Mouse (Mus musculus): ENCODE data around the gene Sestd1.

The Sestd1 gene

DNA sequence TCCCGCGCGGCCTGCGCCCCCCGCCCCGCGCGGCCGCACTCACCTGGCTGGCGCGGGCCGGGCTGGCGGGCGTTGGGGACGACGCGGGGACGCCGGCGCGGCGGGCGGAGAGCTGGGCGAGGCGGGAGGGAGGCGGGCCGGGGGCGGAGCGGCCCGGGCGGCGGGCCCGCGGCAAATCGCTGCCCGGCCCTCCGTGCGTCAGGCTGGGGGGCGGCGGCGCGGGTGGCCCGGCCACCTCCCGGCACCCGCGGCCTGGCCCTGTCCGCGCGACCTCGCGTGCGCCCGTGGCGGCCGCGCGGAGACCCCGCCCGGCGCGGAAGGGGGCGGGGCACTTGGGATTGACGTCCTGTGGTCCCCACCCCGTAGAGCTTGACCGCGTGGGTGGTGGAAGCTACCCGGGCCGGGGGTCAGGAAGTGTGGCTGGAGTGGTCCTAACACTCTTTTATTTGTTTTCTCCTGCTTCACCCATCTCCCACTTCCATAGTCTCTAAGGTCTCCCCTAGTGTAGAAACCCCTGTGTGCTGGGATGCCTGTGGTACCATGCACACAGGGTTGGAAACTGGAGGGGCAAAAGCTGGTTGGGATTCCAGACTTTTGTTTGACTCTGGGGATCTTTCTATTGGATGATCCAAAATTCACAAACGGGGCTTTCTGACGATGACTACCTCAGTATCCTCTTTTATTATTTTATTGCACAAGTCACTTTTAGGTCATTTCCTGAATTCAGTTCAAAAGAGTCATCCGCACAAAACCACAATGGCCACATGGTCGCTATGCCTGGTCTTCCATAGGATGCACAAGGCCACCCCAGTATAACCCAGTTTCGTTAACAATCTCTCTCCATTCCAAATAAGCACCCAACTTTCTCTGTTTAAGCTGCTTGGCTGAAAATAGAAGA, at the start of gene Sestd1:
Sestd1 (minus strand) TSS at position 81 of the 898 bp plus-strand sequence.
- peak; percentile 33 for DNase-seq (ENCODE audit: low read depth, low spot score)

DNA sequence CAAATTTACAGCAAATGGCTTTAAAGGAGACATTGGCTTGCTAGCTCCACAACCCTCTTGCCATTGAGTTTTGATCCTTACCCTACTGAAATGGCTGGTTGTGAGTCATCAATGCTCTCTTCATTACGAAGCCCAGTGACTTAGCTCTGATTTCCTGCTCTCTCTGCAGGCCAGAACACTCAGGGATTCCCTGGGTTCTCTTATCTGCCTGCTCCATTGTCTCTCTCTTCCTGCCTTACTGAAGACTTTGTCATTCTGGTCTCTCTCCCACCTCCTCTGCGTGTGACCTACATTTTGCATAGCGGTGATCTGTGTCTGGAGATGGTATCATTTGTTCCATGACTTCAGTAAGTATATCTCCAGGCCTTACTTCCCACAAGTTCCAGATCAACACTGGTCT, 46.9 kb upstream of the Sestd1 start:
- DNase-seq (ENCODE audit: low read depth, low spot score): no peak

DNA sequence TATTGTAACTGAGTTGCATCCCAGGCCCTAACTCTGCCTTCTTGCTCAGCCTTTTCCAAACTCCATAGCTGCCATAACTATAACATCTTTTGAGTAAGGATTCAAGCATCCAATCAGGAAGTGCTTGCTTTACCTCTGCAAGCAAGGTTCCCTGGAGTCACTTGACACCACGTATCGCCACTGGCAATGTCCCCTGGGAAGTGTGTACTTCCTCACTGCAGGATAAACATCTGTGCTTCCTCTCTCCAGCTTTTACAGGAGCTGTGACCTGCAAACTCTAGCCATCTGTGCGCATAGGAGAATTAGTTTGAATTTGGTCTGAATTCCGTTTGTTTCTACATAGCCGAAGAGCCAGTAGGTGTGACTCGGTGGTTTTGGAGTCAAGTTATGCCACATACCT, 43.3 kb upstream of the Sestd1 start:
- no peak for DNase-seq (ENCODE audit: low read depth, low spot score)

DNA sequence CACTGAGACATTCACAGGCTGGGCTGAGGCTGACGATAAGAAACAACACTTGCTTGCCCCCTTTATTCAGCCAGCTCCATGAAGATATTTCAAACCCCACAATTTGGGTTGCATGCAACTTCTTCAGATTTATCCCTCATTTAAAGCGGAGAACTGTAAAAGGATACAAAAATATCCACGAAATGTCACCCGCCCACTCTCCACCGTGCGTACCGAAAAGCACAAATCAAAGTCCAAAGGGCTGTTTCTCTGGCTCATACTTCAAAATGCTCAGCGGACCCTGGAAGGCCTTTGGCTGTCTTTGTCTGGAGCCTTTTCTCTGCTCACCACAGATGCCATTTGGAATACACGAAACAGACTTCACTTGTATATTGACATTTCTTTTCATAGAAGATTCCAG, 42.8 kb upstream of the Sestd1 start:
- no peak for DNase-seq (ENCODE audit: low read depth, low spot score)

DNA sequence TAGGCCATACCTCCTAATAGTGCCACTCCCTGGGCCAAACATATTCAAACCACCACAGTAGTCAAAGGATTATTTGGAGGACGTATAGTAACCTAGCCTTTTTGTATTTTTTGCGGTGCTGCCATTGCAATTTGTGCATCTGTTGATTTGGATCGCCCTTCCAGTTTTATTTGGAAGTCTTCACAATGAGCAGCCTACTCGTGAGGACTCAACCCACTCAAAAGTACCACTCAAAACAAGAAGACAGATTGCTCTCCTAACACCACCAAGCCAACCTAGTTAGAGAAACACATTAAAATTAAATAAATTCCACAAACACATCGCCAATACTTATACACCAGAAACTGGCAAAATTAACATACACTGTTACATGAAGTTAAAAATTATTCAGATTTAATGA, 38.8 kb upstream of the Sestd1 start:
- no peak for DNase-seq (ENCODE audit: low read depth, low spot score)

DNA sequence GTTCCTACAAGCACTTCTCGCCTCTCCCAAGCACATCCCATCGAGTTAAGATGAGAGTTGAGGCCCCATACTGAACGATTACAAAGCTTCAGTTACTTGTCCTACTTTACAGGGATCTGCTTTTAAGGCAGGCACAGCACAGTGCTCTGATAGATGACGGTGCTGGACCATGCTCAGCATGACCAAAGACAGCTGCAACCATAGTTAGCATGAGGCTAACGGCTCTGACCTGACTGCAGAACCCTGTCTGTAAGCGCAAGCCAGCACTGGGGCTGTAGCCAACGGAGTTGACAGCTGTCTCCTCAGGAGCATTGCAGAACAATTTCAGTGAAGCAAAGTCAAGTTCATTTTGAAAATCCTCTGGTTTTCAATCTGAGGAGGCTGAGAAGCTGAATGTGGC, 36.6 kb upstream of the Sestd1 start:
- DNase-seq (ENCODE audit: low read depth, low spot score): peak; percentile 9

DNA sequence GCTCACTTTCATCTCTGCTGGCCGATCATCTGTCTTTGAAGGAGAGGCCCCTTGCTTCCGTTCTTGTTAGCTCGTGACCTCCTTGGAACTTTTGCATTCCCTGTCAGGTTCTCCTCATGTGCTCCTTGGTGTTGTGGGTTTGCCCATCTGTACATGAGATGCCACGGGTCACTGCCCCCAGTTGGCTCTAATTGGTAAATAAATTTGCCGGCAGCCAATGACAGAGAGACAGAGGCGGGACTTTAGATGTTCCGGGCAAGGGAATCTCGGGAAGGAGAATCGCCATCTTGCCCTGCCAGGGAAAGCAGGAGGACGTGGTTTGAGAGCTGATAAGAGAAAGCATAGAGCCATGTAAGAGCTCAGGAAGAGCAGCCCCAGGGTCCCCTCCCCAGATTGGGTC, 33.5 kb upstream of the Sestd1 start:
- no peak for DNase-seq (ENCODE audit: low read depth, low spot score)

DNA sequence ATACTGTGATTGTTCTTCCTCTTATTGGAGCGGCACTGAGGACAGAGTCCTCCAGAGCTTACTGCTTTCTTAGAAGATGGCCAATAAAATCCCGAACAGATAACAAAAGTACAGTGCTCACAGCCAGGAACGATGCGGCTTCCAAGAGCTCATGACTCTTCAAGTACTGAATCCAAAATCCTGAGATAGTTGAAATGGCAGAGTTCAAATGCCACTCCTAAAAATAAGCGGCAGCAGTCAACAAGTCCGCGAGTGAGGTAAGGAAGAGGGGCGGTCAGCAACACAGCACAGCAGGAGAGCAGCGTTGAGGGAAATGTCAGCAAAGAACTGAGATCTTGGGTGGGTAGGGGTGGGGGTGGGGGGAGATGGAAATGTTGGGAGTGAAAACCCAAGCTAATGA, 32.2 kb upstream of the Sestd1 start:
- no peak for DNase-seq (ENCODE audit: low read depth, low spot score)

DNA sequence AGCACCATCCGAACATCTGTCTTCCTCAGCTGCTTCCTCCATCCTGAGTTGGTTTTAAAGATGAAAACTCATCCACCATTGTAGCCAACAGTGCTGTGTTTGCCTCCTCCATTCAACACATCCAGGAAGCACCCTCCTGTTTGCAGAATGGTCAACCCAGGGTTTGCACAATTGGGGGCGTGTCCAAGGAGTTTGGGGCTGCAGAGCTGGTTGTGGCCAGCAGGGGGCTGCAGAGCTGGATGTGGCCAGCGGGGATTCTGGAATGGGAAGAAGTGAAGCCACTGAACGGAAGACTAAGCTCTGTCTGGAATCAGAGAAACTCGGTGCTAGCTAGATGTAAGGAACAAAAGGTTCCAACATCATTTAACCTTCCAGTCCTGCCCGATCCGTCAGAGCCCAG, 28.9 kb upstream of the Sestd1 start:
- no peak for DNase-seq (ENCODE audit: low read depth, low spot score)

DNA sequence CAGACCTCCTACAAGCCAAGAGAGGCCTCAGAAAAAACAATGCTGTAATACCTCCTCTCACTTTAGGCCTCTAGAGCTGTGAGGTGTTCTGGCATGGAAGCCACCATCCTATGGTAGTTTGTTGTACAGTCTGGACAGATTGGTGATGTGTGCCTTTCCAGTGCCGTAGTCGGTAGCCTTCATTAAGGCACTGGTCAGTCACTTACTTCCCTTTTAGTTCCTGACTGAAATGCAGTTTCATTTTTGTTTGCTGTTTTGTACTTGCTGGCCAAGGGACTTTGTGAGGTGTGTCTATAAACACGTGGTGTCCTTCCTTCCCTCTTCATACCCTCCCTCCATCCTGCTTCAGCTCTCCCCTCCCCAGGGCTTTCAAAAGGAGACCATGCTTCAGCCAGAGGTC, 24.1 kb upstream of the Sestd1 start:
- DNase-seq (ENCODE audit: low read depth, low spot score): no peak

DNA sequence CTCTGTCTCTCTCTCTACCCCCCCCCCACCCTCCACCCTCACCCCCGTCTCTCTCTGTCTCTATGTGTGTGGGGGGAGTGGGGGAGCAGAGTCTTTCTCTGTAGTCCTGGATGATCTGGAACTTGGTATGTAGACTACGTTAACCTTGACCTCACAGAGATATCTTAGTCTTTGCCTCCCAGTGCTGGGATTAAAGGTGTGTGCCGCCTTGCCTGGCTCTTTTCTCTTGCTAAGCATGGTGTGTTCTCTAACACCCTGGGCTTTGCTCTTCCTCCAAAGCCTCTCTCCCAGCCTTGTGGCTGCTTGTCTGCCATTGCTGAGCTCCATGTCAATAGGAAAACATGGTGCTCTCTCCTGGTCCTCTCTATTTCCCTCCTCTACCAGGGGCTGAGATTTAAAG, 23.3 kb upstream of the Sestd1 start:
- no peak for DNase-seq (ENCODE audit: low read depth, low spot score)

DNA sequence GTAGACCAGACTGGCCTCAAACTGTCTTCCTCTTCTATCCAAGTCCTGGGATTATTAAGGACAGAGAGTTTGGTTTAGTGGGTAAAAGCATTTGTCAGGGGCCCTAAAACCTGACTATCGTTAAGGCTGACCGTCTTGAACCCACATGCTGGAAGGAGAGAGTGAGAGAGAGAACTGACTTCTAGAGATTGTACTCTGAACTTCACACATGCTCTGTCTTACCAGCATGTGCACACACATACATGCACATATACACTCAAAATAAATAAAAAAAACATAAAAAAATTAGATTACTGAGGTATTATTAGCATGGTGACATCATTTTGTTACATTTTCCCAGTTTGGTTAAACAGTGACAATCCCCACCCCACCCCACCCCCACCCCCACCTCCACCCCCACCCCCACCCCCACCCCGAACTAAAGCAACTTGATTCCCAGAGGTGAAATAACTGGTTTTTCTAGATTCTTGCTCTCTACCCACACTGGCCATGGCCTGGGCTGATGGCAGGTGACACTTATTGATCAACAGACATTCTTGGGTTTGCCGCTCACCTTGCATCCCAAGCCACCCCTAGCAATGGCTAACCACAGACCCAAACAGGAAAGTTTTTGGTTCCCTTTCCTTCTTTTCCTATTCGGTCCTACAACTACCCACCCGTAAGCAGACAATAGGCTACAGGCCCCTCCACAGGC, 22.4 kb upstream of the Sestd1 start:
- no peak for DNase-seq (ENCODE audit: low read depth, low spot score)

DNA sequence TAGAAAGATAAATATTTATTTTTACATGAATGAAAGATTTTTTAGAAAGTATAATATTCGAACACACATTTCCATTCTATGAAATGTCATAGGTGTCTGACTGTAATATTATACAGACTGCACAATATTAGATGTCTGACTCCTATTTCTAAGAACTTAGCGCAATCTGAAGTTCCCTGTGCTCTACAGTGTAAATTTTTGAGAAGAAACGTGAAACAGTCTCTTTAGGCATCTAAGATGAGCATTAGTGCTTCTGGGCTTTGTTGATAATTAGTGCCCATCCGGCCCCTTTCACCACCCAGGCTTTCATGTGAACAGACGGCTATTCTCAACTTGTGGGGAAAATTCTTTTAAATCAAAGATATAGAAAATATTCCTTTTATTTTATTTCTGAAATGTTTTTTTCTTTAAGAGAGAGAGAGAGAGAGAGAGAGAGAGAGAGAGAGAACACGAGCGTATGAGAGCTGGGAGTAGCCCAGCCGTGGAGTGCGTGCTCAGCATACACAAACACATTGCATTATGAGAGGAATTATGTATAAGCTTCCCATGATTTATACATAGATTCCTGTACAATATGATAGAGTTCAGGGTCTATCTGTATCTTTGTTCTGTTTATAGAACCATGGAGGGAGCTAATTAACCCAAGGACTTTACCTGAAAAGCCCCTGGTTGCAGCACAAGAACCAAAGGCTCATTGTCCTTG, 21.4 kb upstream of the Sestd1 start:
- no peak for DNase-seq (ENCODE audit: low read depth, low spot score)

DNA sequence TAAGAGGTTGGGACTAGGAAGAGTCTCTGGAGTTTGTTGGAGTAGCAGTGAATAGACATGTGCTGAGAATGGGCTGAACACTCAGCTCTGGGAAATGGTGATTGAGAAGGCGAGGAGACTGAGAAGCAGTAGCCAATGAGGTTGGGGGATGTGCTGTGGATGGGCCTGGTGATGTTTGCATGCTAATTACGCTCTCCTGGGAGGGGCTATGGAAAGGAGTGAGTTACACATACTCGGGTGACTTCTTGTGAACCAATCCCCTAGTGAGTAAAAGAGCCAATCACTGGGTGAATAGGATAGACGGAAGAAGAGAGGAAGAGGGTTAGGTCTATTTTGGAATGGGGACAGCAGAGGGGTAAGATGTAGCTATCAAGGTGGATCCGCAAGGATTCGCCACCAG, 9.3 kb upstream of the Sestd1 start:
- DNase-seq (ENCODE audit: low read depth, low spot score): no peak

DNA sequence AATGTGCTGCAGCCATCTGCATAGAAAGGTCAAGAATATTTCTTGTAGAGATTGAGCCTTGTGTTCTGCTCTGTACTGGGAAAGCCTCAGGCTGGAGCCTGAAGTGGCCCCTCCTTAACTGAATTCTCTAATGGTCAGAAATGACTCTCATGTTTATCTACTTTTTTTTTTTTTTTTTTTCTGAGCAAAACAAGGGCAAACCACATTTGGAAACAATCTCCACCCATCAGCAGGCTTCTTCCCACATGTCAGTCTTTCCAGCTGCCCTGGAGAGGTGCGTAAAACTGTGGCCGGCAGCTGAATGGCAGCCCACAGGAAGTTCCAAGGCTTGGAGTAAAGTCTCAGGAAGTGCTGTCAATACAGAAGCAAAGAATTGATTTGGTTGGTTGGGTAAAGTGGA, 6.4 kb upstream of the Sestd1 start:
- no peak for DNase-seq (ENCODE audit: low read depth, low spot score)

DNA sequence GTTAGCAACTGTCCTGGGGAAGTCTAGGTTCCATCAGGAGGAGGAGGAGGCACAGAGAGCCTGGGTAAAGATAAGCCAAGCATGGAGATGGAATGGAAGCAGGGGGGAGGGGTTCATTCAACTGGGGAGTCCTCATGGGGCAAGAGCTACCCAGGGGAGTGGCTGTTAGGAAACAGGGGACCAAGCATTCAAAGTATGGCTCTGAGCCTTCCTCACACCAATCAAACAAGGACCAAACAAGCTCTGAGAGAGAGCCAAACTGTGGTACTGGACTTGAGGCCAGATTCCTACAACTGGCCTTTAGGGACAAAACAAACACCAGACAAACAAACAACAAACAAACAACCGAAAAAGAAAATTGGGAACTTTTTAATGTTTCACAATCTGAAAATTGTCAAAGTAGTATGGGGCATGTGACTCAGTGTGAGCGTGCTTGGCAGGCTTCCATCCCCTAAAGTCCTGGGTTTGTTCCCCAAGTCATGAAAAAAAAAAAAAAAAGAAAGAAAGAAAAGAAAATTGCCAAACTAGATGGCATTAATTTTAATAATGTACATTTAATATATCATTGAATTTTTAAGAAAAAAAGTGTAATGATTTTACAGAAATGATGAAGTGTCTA, 4.0 kb upstream of the Sestd1 start:
- no peak for DNase-seq (ENCODE audit: low read depth, low spot score)

DNA sequence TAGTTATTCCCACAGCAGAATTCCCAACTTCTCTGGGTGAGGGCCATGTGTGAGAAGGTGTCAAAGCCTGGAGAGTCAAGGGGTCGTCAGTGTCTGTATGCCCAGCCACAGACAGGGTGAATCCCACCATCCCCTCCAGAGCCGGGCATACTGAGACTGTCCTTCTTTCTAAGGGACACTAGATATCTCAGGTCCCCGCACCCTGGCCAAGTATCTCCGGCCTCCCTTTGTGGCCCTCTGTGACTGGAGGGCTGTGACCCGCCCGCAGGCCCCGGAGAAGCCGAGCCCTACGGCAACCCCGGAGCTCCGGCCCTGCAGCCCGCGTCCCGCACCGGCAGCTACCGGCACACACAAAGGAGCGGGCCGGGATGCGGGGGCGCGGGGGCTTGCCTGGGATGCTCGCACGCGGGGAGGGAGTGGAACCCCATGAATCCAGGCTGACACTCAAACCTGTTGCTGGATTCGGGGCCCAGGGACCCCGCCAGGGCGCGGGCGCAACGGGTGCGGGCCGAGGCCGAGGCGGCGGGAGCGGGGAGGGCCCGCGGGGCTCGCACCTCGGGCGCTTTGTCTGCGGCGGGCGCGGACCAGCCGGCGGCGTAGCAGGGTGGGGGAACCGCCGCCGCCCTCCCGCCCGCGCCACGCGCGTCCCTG, 406 bp downstream of the Sestd1 start:
- no peak for DNase-seq (ENCODE audit: low read depth, low spot score)

DNA sequence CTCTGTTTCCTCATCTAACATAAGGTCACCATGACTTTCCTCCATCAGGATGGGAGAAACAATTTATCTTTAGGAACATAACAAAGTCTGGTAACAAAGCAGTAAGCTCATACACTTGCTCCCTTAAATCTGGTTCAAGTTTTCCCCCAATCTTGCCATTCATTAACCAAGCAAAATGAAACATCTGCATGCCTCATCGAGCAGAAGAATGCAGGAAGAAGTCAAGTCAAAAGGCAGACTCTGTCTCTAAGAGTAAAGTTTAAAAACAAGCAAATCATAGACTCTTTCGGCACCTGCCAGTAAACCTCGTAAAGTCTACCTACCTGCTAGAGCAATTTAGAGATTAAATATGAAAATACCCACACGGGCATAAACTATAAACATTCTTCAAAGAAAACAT, 3.1 kb downstream of the Sestd1 start:
- DNase-seq (ENCODE audit: low read depth, low spot score): no peak

DNA sequence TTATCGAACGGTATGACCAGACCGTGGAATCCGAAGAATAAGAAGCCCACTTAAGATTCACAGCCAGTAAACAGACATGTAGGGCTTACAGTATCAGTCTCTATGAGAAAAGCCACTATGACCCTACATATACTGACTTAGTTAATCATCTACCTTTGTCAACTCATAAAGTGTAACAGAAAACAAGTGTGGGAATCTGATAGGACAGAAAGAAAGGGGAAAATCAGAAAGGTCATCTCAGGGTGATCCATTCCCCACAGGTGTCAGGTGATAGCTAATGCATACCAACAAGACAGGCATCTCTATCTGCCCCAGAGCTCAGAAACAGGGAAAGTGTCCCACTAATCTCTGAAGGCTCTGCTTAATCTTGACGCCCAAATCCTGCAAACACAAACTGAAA, 4.5 kb downstream of the Sestd1 start:
- DNase-seq (ENCODE audit: low read depth, low spot score): no peak

DNA sequence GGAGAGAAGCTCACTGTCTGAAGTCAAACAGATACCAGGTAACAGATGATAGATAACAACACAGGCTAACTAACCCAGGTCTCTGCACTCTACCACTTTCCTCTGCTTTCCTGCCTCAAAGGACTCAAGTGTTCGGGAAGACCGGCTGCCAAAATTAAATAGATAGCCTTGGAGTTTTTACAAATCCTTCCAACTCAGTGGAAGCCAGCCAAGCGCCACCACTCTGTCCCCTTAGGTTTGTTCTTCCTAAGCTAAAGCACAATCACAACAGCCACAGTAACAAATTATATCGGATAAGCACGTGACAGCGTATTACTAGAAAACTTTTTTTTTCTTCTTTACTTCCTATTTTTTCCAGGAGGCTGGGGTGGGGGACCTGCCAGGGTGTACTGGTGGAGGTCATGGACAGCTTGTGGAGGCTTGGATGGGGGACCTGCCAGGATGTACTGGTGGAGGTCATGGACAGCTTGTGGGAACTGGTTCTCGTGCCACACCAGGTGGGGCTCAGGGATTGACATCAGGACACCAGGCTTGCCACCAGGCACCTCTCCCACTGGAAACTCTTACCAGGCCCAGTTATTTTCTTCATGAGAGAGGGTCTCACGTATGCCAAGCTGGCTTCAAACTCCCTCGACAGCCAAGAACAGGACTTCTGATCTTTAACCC, 5.3 kb downstream of the Sestd1 start:
- no peak for DNase-seq (ENCODE audit: low read depth, low spot score)

DNA sequence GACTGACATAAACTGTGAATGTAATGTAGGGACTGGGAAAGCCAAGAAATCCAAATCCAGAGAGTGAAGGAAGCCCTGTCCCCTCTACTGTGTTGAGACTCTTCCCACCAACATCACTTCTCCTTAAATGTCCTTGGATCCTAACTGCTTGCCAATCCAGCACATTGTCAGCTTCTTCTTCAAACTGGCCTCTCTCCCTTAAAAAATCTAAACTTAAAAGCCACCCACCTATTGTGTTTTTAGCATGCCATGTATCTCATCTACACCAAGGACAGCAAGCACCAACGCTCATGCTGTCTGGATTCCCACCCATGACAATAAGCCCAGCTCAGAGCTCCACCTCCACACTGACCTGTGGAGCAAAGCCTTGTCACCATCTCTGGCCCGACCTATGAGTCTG, 7.4 kb downstream of the Sestd1 start:
- no peak for DNase-seq (ENCODE audit: low read depth, low spot score)

Measured in retina, adult 2 months (tissue).